Mouse (Mus musculus) hindbrain, embryonic 16.5 days (tissue): ENCODE data around the gene Gm8127. TPM values are rescaled to one million over a fixed set of nuclear protein-coding genes. Genes with fewer than 3 reads are reported as not detected.
"Not testable (repeated sequence)": the region's sequence is repeated elsewhere in the genome, so short reads cannot be mapped to it uniquely, and the experiment has no call there.

ENCODE experiments used
- ATAC-seq: fragments of 200-750 bp; cut with Nextera tagmentation; 2 replicates; pipeline ENCODE4 v1.8.0; 2017; ENCODE audit warnings: moderate TSS enrichment, moderate library complexity
- H3K27ac ChIP-seq: fragments of 300-500 bp; sonication (generic); 2 replicates; pipeline ENCODE4 v1.5.1; 2014; ENCODE audit warnings: low read depth, mild to moderate bottlenecking, control low read depth, low read length, moderate library complexity
- H3K27me3 ChIP-seq: fragments of 300-500 bp; sonication (generic); replicated peaks from 2 replicates; pipeline ENCODE4 v1.6.1; 2014; ENCODE audit warnings: low read length; ENCODE audit not compliant: control insufficient read depth, insufficient read depth
- H3K36me3 ChIP-seq: fragments of 300-500 bp; sonication (generic); 2 replicates; pipeline ENCODE4 v1.6.1; 2014; ENCODE audit warnings: mild to moderate bottlenecking, low read length, moderate library complexity, mixed read lengths; ENCODE audit not compliant: control insufficient read depth, insufficient read depth
- H3K4me1 ChIP-seq: fragments of 300-500 bp; sonication (generic); 2 replicates; pipeline ENCODE4 v1.6.1; 2014; ENCODE audit warnings: low read depth, low read length; ENCODE audit not compliant: control insufficient read depth, insufficient read depth
- H3K4me2 ChIP-seq: fragments of 300-500 bp; sonication (generic); 2 replicates; pipeline ENCODE4 v1.6.1; 2014; ENCODE audit warnings: mild to moderate bottlenecking, low read length, control low read depth, moderate library complexity
- H3K4me3 ChIP-seq: fragments of 300-500 bp; sonication (generic); 2 replicates; pipeline ENCODE4 v1.5.1; 2014; ENCODE audit warnings: mild to moderate bottlenecking, low read length, control low read depth, moderate library complexity
- H3K9ac ChIP-seq: fragments of 300-500 bp; sonication (generic); 2 replicates; pipeline ENCODE4 v1.6.1; 2014; ENCODE audit warnings: low read depth, mild to moderate bottlenecking, control low read depth, low read length, moderate library complexity
- H3K9me3 ChIP-seq: fragments of 300-500 bp; sonication (generic); 2 replicates; pipeline ENCODE4 v1.6.1; 2014; ENCODE audit warnings: mild to moderate bottlenecking, low read length, moderate library complexity; ENCODE audit not compliant: control insufficient read depth
- WGBS: fragments of 180-500 bp; shearing (Covaris S2); extraction: QIAGEN DNeasy Blood & Tissue Kit; methylation state at CpG from one replicate; pipeline ENCODE4 v1.1.7; 2014; 5-methylcytosine and 5-hydroxymethylcytosine counted together
- polyA plus RNA-seq: library from polyadenylated mRNA; unstranded; fragments of >200 nt; fragmentation: Nextera tagmentation; extraction: Ambion mirVana; gene quantifications from 2 replicates; pipeline ENCODE4 v1.2.1, GENCODE M21; 2015

Gm8127 gene
- polyA plus RNA-seq, 1 experiment from 2014 or later = not detected

DNA sequence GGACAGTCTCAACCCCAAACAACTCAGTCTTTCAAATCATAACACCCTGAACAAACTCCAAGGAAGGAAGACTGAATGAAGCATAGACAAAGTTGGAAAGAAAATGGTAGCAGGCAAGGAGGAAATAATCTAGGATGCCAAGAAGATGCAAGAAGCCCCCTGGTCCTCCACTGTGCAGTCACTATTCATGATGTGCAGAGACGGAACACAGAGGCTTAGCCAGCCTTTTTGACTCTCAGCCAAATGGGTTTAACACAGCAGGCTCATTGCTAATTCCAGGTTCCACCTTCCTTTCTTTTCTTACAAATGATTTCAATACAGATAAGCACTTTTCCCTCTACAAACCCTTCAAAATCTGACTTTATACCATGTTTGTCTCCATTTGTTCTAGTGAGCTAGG lies 20.5 kb downstream of the Gm8127 start:
- not testable (repeated sequence) for H3K9ac ChIP-seq, H3K27me3 ChIP-seq, ATAC-seq, H3K4me1 ChIP-seq, H3K4me2 ChIP-seq, H3K9me3 ChIP-seq, H3K36me3 ChIP-seq, H3K27ac ChIP-seq, H3K4me3 ChIP-seq
- 63% methylated on average over 1 of the region's 1 CpGs for WGBS

GRCm38 (mm10) chr14:43269211-43269610 lies 24.4 kb downstream of the Gm8127 start:
- not testable (repeated sequence) for H3K4me1 ChIP-seq, H3K9ac ChIP-seq, H3K4me3 ChIP-seq, H3K4me2 ChIP-seq, H3K27ac ChIP-seq, H3K36me3 ChIP-seq, H3K27me3 ChIP-seq, ATAC-seq, H3K9me3 ChIP-seq
- 87% methylated on average over 3 of the region's 3 CpGs for WGBS

- WGBS = 50% methylated on average over 2 of the region's 2 CpGs
- not testable (repeated sequence) for H3K36me3 ChIP-seq, H3K4me2 ChIP-seq, ATAC-seq, H3K27ac ChIP-seq, H3K27me3 ChIP-seq, H3K9me3 ChIP-seq, H3K4me3 ChIP-seq, H3K4me1 ChIP-seq, H3K9ac ChIP-seq
Measured at GRCm38 (mm10) chr14:43268521-43269084, 25.0 kb downstream of the Gm8127 start.

DNA sequence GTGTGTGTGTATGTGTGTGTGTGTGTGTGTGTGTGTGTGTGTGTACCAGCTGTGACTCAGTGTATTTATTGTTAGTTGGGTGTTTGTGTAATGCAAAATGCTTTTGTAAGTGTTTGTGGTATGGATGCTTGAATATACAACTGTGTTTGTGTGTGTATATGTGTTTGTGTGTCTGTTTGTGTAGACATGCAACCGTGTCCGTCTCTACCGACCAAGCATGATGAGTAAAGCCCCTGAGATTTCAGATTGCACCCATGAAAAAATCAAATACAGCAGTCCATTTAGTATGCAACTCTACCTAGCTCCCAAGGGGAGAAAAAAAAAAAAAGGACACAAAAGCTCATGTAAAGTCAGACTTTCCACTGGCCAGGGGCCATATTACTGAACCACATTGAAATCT lies 30.2 kb downstream of the Gm8127 start:
- not testable (repeated sequence) for H3K27ac ChIP-seq, H3K27me3 ChIP-seq, H3K4me3 ChIP-seq, H3K4me1 ChIP-seq, H3K9ac ChIP-seq, H3K9me3 ChIP-seq, H3K4me2 ChIP-seq, H3K36me3 ChIP-seq, ATAC-seq
- 89% methylated on average over 3 of the region's 3 CpGs for WGBS

DNA sequence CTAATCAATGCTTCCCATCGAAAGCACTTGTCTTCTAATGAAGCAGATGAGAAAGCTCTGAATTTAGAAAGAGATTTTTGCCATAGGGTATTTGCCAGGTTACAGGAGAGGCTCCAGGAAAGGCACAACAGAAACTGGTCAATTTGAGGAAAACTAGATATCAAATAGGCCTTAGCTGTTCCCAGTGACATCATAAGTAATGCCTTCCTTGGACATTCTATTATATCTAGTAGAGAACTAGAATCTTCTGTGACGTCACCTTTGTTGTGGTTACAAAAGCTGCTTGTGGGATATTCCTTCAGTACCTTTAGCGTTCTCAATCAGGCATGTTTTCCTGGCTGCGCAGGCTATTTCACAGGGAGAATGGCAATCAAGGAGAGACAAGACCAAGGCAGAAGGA lies 35.3 kb downstream of the Gm8127 start, which contains the start of gene Gm8126:
Gm8126 (plus strand) TSS at position 301 of the 400 bp plus-strand sequence.
- H3K4me2 ChIP-seq, H3K27me3 ChIP-seq, H3K4me3 ChIP-seq, H3K36me3 ChIP-seq, H3K27ac ChIP-seq, H3K9me3 ChIP-seq, ATAC-seq, H3K4me1 ChIP-seq, H3K9ac ChIP-seq: not testable (repeated sequence)
- 93% methylated on average over 2 of the region's 4 CpGs for WGBS

GRCm38 (mm10) chr14:43256511-43256910 lies 37.1 kb downstream of the Gm8127 start:
- WGBS = 85% methylated on average over 1 of the region's 1 CpGs

DNA sequence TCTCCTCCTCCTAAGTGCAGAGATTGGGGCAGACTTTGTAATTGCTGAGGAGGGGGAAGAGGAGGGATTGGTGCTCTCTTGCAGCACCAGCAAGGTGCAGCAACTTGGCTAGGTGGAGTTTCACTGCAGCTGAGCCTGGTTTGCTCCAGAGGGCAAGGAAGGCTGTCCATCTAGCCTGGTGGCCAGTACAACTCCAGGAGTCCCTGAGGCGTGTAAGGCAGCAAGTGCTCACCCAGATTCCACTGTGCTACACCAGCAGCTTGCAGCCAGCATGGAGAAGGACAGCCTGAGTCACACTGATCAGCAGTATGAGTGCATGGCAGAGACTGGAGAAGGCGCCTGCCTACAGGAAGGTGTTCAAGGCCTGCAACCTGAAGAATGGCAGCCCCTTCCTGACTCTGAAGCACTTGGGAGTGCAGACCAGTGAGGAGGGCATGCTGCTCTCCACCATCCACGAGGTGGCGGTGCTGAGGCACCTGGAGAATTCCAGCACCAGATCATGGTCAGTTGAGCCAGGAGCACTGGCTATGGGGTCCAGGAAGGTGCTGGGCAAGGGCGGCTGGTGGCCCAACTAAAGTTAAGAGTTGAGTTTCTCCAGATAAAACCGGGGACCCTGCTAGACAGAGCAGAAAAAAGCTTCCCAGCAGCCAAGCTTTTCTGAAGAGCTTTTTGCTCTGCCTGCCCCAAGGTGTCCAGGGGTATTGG lies 42.9 kb downstream of the Gm8127 start:
- H3K4me1 ChIP-seq, H3K4me2 ChIP-seq, H3K9me3 ChIP-seq, H3K36me3 ChIP-seq, ATAC-seq, H3K27me3 ChIP-seq, H3K9ac ChIP-seq, H3K27ac ChIP-seq, H3K4me3 ChIP-seq: not testable (repeated sequence)
- WGBS = 39% methylated on average over 4 of the region's 6 CpGs

More at GRCm38 (mm10) chr14:43256511-43256910, 37.1 kb downstream of the Gm8127 start:
- not testable (repeated sequence) for H3K4me3 ChIP-seq, H3K4me1 ChIP-seq, H3K27ac ChIP-seq, H3K4me2 ChIP-seq, H3K27me3 ChIP-seq, ATAC-seq, H3K36me3 ChIP-seq, H3K9me3 ChIP-seq, H3K9ac ChIP-seq

- ATAC-seq, H3K36me3 ChIP-seq, H3K27me3 ChIP-seq, H3K4me3 ChIP-seq, H3K27ac ChIP-seq, H3K9ac ChIP-seq, H3K4me1 ChIP-seq, H3K9me3 ChIP-seq, H3K4me2 ChIP-seq: not testable (repeated sequence)
- 22% methylated on average over 7 of the region's 12 CpGs for WGBS
Measured at GRCm38 (mm10) chr14:43249611-43250170, 43.9 kb downstream of the Gm8127 start.
